In the genomic region with DNA sequence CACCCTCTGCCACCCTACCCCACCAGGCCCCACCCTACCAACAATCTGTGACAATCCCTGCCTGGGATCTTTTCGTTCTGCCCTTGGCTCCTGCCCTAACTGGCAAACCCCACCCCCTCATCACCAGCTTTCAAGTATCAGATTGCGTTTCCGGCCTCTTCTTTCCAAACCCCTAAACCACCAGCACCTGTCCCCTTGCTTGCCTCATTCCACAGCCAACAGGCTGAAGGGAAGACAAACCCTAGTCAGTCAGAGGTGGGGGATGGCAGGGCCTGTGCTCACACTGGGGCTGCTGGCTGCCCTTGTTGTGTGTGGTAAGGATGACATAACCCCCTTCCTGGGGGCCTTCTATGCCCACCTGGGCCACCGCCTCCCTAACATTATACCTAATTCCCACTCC, we compare ENCODE assay signal across 20 mouse cellular contexts. TPM values are rescaled to one million over a fixed set of nuclear protein-coding genes. Genes with fewer than 3 reads are reported as not detected.
DNase-seq lines count a peak whose midpoint lies in the region; ATAC-seq and TF ChIP-seq lines count a peak whose summit lies in the region.
"Had no signal": no experiment of that assay in that cellular context is flagged by ENCODE, and none has a peak within 500 bp of the region (broad histone marks: within the 10 kb centered on the region; RNA-seq: fewer than 3 reads in every experiment).

A gene (plus strand): TSS at position 179 of the 400 bp plus-strand sequence.

- no peaks in the 10 kb centered on the region for H3K9me3 ChIP-seq in kidney, postnatal 0 days (replicated peaks; ENCODE audit: low read length)
- H3K9me3 ChIP-seq in embryonic facial prominence, embryonic 13.5 days: no peaks in the 10 kb centered on the region
- H3K9me3 ChIP-seq in limb, embryonic 14.5 days (ENCODE audit: control insufficient read depth, low read length): no peaks in the 10 kb centered on the region

- H3K9ac ChIP-seq in kidney, postnatal 0 days (ENCODE audit: low read depth, low read length): no peak within 1 kb of the TSS
- H3K9ac ChIP-seq in embryonic facial prominence, embryonic 13.5 days: peak within 1 kb of the TSS; percentile 27; the same call in 1 of the 2 replicates
- H3K9ac ChIP-seq in limb, embryonic 14.5 days (ENCODE audit: low read depth, low read length, severe bottlenecking): peak within 1 kb of the TSS; percentile 25; the same call in 1 of the 2 replicates

- WGBS in kidney, postnatal 0 days: 24% methylated on average over 4 of the region's 4 CpGs
- 21% methylated on average over 4 of the region's 4 CpGs for WGBS in embryonic facial prominence, embryonic 13.5 days
- WGBS in limb, embryonic 14.5 days: 28% methylated on average over 4 of the region's 4 CpGs

- no peak for TF ChIP-seq CTCF in kidney, postnatal 0 days (IDR thresholded peaks at IDR 0.05; ENCODE audit: low read depth)

- H3K36me3 ChIP-seq in kidney, postnatal 0 days (ENCODE audit: insufficient read depth, low read length): no peaks in the 10 kb centered on the region
- no peaks in the 10 kb centered on the region for H3K36me3 ChIP-seq in embryonic facial prominence, embryonic 13.5 days
- H3K36me3 ChIP-seq in limb, embryonic 14.5 days (ENCODE audit: control insufficient read depth, insufficient read depth, low read length): no peaks in the 10 kb centered on the region

- no peak within 1 kb of the TSS for H3K27ac ChIP-seq in kidney, postnatal 0 days
- no peak within 1 kb of the TSS for H3K27ac ChIP-seq in embryonic facial prominence, embryonic 13.5 days
- H3K27ac ChIP-seq in limb, embryonic 14.5 days (replicated peaks; ENCODE audit: low read depth, low read length): 0 out of 2 replicates have a peak within 1 kb of the TSS, but pooled peaks have one; percentile 26

- H3K27me3 ChIP-seq in kidney, postnatal 0 days (ENCODE audit: insufficient read depth, low read length): peaks cover 13% of the 10 kb centered on the region
- H3K27me3 ChIP-seq in embryonic facial prominence, embryonic 13.5 days: peaks cover 37% of the 10 kb centered on the region
- H3K27me3 ChIP-seq in limb, embryonic 14.5 days (ENCODE audit: control insufficient read depth, insufficient read depth, low read length): peaks cover 15% of the 10 kb centered on the region

- no peaks in the 10 kb centered on the region for H3K4me1 ChIP-seq in kidney, postnatal 0 days (replicated peaks; ENCODE audit: insufficient read depth, low read length)
- peaks cover 15% of the 10 kb centered on the region for H3K4me1 ChIP-seq in embryonic facial prominence, embryonic 13.5 days
- no peaks in the 10 kb centered on the region for H3K4me1 ChIP-seq in limb, embryonic 14.5 days (ENCODE audit: control insufficient read depth, insufficient read depth, low read length)

- TF ChIP-seq POLR2A in limb, embryonic 14.5 days (IDR thresholded peaks at IDR 0.05; ENCODE audit: borderline replicate concordance, extremely low read depth, insufficient read depth, insufficient read length): no peak

- H3K4me3 ChIP-seq in kidney, postnatal 0 days (replicated peaks; ENCODE audit: low read depth, low read length): no peak within 1 kb of the TSS
- no peak within 1 kb of the TSS for H3K4me3 ChIP-seq in embryonic facial prominence, embryonic 13.5 days
- H3K4me3 ChIP-seq in limb, embryonic 14.5 days (replicated peaks; ENCODE audit: low read length): no peak within 1 kb of the TSS

- no peak within 1 kb of the TSS for H3K4me2 ChIP-seq in kidney, postnatal 0 days (ENCODE audit: low read length)
- no peak within 1 kb of the TSS for H3K4me2 ChIP-seq in embryonic facial prominence, embryonic 13.5 days
- 0 out of 2 replicates have a peak within 1 kb of the TSS, but pooled peaks have one; percentile 7 for H3K4me2 ChIP-seq in limb, embryonic 14.5 days (replicated peaks; ENCODE audit: low read depth, low read length, severe bottlenecking)

- DNase-seq in kidney, postnatal 0 days (ENCODE audit: low spot score): no peak
- DNase-seq in kidney, postnatal 14 days: no peak
- peak; percentile 55 for DNase-seq in ES-CJ7 (ENCODE audit: low read depth, low spot score)
- DNase-seq in limb, embryonic 14.5 days (ENCODE audit: low spot score): peak; percentile 36
- DNase-seq in spleen, postnatal 14 days (ENCODE audit: low spot score in 2 of 2): no peak
- DNase-seq in heart, adult 11 months: no peak
- no peak for DNase-seq in urinary bladder, adult 2 months (ENCODE audit: low spot score)
- DNase-seq: cerebellum, adult 18-20 months; kidney, adult 2 months; layer of hippocampus, postnatal 36 days; left cerebral cortex, postnatal 4 days; lung, postnatal 10 days; midbrain, embryonic 14.5 days; right cerebral cortex, postnatal 14 days; spleen, adult 18-20 months had no signal

- 0 out of 2 replicates have a peak, but pooled peaks have one; percentile 17 for ATAC-seq in kidney, postnatal 0 days (replicated peaks; ENCODE audit: low FRiP score, low read depth)
- ATAC-seq in embryonic facial prominence, embryonic 13.5 days (ENCODE audit: insufficient number of reproducible peaks, insufficient read depth, low FRiP score, low TSS enrichment, low read depth): 0 out of 2 replicates have a peak, but pooled peaks have one; percentile 20
- ATAC-seq in limb, embryonic 14.5 days (ENCODE audit: low FRiP score, low read depth): peak; percentile 62
- ATAC-seq: CD4-positive, CD25-positive, alpha-beta regulatory T cell, adult 4 months had no signal

RNA-seq across cellular contexts. Expression of the gene that starts here (rescaled TPM):
- polyA plus RNA-seq in kidney, postnatal 0 days (2015; fragmentation: Nextera tagmentation; extraction: Ambion mirVana): 0.17 and 0.20 TPM in 2 replicates
- 0.87 and 1.0 TPM in 2 replicates for polyA plus RNA-seq in embryonic facial prominence, embryonic 13.5 days (2015; fragmentation: Nextera tagmentation; extraction: Ambion mirVana)
- polyA plus RNA-seq in limb, embryonic 14.5 days (2012; rRNA removed): 12.4 and 13.2 TPM in 2 replicates
- polyA plus RNA-seq in limb, embryonic 14.5 days (2014; fragmentation: Nextera tagmentation; extraction: Ambion mirVana): 3.6 and 6.2 TPM in 2 replicates
- not detected in 2 replicates for polyA plus RNA-seq in urinary bladder, adult 2 months (2012; rRNA removed)
- polyA plus RNA-seq: CD4-positive, CD25-positive, alpha-beta regulatory T cell, adult 4 months; heart, postnatal 0 days; hindbrain, embryonic 11.5 days; kidney, adult 2 months; midbrain, embryonic 14.5 days; stomach, embryonic 14.5 days had no signal

Comparison
In these comparisons a context has a peak if more than half of its experiments do, and no peak if none do; other contexts are left out.
1. Peak in ATAC-seq in kidney, postnatal 0 days; RNA of the gene not detected or under 1 TPM.
2. DNase-seq: peak in ES-CJ7 (single experiment) and limb, embryonic 14.5 days (single experiment); none in kidney, postnatal 0 days (single experiment), kidney, postnatal 14 days (single experiment), spleen, postnatal 14 days (0 of 2), heart, adult 11 months (single experiment) and urinary bladder, adult 2 months (single experiment).
3. Peak in every context shown above with its lines, with median percentiles within 50 percentile points of each other: ATAC-seq.